Mouse (Mus musculus) neural tube, embryonic 10.5 days (tissue): ENCODE measurements around the gene Gm14819.
"Not testable (repeated sequence)": the region's sequence is repeated elsewhere in the genome, so short reads cannot be mapped to it uniquely, and the experiment has no call there.

ENCODE experiments used
- DNase-seq: peaks from one replicate; pipeline ENCODE4 v3.0.0-alpha.2; 2017; ENCODE audit warnings: low spot score; ENCODE audit errors: extremely low spot score

Gene Gm14819

GRCm38 (mm10) chrX:35403883-35404282, at the start of gene Gm14819:
Gm14819 (plus strand) TSS chrX:35404183.
- not testable (repeated sequence) for DNase-seq
